Mouse (Mus musculus): ENCODE measurements around the gene Jak2.

The Jak2 gene

DNA sequence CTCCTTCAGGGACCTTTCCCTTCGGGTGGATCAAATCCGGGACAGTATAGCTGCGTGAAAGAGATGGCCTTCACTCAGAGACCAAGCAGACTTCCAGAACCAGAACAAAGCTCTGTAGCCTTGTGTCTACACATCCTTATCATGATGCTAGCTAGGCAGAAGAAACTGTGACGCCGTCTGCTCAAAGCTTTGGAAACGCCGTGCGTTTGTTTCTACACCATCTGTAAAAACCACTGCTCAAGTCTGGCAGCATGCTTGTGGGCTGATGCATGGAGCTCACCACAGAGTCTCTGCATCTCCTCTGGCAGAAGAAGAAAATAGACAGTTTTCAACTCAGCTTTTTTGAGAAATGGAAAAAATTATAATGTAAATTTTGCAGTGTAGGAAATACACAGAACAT lies 60.2 kb downstream of the Jak2 start:
- DNase-seq = no peak

DNA sequence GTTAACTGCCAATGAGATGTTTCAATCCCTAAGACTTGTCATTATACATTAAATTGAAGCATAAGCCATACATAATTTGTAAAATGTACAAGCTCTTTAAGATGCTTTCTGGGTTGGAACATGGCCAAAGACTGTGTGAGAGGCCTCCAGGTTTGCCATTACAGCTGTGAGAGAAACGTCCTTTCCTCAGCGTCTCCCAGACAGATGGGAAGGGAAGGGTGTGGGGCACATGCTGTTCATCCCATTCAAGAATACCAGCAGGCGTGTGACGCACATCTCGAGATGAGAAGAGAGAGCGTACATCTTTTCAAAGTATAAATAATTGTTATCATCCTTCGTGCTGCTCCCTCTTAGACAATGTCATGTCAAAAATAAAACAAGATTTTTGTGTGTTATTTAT lies 61.0 kb downstream of the Jak2 start:
- no peak for DNase-seq

DNA sequence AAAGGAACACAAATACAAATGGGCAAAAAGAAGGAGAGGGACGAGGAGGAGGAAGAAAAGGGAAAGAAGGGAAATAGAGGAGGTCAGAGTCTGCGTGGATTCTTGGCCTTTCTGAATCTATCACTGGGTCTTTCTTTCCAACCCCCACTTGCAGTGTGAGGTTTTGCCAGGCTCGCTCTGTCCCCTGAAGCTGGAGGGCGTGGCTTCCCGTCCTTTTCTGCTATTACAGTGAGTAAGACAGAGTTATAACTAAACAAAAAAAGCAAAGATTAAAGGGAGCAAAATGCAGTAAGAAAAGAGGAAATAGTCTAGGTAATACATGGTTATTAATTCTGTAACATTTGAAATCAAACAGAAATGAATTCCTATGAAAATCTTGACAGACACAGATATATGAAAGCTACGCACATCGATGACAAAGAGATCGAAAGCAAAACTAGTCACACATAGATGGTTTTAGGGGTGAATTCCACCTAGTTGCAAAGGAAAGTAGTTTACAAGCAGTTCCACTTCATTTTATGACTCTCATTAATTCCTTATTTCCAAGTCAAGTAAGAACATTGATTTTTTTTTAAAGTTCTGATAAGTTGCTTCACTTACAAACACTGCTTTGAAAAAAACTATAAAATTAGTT lies 71.9 kb downstream of the Jak2 start:
- DNase-seq = no peak

DNA sequence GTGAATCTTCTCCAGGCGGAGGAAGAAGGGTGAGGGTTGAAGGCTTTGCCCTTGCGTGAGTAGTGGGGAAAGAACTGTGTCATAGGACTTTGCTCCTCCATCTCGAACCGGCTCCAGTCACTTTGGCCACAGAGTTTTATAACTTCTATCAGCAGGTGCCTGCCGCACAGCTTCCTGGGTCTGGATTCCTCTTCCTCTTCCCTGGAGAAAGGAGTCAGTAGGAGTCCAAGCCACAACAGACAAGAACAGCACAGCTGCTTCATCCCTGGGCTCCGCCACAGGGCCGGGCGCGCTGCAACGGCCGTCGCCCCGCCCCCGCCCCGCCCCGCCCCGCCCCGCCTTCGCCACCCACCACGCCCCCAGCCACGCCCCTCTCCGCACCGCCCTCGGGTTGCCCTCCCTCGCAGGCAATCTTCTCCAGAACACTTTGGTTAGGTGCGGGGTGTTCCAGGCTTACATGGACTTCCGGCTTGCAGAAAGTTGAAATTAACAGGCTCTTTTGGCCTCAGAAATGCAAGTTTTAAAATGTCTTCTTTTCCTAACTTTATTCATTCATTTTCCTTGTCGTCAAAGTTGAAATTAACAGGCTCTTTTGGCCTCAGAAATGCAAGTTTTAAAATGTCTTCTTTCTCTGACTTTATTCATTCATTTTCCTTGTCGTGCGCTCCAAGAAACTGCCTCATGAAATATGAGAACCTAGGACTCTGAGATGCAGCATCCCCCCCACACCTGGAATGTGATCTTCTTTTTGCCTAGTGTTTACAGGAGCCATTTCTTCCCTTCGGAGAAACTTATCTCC lies 73.6 kb downstream of the Jak2 start, which contains the start of gene Insl6:
Gene Insl6 (minus strand): TSS at position 304 of the 799 bp plus-strand sequence.
- DNase-seq = peak; percentile 94

DNA sequence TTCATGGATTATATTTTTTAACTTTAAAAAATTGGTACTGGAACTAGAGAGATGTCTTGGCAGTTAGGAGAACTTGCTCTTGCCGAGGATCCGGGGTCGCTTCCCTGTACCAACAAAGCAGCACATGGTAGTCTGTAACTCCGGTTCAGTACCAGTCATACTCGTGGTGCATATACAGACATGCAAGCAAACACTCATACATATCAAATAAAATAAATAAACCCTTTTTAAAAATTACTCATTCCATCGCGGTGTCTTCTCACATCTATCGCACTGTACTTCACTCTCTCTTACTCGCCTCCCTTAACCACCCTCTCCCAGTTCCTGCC lies 74.2 kb downstream of the Jak2 start:
- no peak for DNase-seq

DNA sequence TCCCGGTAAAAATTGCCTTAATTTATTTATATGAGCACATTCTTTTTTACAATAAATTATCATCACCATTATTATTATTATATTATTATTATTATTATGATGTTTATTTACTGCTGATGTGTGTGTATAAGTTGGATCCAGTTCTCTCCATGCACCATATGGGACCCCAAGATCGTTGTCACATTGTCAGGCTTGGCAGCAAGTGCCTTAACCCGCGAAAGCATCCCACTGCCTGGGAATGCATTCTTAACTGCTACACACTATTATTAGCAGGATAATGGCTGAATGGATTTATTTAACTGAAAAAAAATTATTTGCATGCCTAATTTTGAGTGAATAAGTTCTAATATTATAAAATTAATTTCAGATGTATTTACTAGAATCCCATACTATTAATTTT lies 74.8 kb downstream of the Jak2 start:
- no peak for DNase-seq

DNA sequence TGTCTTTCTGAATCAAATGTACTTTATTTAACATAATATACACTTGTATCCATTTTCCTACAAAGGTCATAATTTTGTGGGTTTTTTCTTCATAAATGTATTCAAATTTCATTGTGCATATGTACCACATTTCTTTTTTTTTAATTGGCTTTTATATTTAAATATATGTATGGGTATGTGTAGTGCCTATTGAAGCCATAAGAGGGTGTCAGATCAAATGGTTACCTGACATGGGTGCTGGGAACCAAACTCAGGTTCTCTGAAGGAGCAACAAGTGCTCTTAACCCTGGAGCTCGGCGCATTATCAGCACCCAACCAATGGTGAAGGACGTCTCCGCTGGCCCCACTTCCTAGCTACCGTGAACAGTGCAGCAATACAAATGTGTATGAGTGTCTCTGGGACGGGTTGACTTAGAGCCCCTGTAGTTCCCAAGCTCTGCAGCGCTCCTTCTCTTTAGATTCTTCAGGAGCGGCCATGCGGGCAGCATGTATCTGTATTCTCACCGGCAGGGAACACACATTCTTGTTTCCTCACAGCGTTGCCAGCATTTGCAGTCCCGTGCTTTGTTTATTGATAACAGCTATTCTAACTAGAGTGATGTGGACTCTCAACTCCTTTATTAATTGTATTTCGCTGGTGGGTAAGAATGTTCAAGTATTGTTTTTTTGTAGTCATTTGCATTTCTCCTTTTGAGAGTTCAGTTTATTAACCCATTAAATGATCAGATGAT lies 75.4 kb downstream of the Jak2 start:
- DNase-seq = no peak

DNA sequence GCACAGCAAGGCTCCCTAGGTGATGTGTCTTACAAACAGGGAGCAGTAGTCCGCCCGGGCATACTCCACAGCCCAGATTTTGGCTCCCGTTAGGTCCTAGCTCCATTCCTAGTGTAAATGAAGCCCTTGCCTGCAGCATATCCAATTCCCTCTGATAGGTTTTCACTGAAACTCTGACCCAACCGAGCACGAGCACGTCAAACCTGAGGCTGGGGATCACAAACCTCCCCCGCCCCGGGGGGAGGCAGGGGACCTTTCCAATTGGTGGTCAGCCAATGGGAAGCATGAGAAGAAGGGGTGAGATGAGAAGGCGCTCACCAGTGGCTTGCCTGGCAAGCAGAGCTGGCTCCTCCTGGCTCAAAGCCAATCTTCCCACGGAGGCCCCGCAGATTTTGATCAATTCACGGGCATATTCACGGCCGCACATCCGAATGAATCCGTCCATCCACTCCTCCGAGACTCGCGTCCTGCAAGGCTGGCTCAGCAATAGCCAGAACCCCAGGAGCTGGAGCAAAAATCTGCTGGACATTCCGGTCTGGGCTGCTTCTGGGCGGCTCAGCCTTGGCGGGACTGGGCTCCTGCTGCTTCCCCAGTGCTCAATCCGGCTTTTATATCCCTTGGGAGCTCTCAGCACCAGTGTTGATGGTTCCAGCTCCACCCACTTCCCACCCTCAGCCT lies 82.6 kb downstream of the Jak2 start, which contains the start of gene Rln1:
Gene Rln1 (minus strand): TSS at position 603 of the 678 bp plus-strand sequence.
- DNase-seq = no peak

DNA sequence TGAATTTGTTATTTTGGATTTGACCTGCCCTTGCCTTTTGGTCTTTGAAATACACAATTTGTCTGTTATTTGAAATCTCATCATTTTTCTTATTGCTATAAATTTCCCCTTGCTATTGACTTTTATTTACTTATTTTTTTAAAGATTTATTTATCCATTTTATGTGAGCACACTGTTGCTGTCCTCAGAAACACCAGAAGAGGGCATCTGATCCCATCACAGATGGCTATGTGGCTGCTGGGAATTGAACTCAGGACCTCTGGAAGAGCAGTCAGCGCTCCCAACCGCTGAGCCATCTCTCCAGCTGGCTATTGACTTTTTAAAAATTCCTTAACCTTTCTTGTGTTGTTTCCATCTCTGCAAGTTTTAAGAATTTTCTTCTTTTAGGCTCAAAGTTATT lies 85.0 kb downstream of the Jak2 start:
- no peak for DNase-seq

DNA sequence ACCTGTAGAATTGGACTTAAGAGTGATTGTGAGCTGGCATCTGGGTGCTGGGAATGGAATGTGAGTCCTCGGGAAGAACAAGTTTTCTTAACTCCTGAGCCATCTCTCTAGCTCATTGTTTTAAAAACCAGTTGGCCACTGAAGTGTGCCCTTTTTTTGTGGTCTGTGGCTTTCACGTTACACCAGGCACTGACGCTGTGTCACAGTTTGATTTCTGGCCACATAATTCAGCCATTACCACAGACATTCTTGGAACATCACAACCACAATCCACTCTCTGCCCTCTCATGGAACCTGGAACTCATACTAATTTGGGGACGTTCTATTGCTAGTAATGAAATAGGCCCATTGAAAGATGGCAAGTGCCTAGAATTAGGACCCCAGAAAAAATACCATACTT lies 89.4 kb downstream of the Jak2 start:
- DNase-seq = no peak

DNA sequence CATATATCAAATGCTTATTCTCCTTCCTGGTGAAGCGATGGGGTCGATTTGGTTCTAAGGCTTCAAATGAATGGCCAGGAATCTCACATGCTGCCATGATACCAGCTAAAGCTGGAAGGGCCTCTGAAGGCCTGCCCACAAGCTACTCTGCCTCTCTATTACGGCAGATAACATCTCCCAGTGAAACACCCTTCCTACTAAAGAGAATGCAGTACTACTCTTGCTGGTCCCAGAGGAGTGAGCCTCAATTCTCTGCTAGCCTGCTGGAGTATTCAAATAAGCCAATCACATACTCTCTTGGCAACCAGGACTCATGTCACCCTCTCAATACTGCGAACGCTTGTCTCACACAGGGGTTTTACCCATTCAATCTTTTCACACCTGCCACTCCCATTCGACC lies 90.7 kb downstream of the Jak2 start:
- DNase-seq = no peak

DNA sequence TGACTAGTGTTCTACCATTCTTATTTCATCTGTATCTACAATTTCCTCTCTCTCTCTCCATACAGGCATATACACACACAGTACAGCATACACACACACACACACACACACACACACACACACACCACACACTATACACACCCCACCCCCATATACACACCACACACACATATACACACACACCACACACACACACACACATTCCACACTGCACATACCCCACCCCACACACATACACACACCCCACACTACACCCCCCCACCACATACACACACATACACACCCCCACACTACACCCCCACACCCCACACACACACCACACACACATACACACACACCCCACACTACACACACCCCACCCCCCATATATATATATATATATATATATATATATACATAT lies 93.2 kb downstream of the Jak2 start:
- no peak for DNase-seq

DNA sequence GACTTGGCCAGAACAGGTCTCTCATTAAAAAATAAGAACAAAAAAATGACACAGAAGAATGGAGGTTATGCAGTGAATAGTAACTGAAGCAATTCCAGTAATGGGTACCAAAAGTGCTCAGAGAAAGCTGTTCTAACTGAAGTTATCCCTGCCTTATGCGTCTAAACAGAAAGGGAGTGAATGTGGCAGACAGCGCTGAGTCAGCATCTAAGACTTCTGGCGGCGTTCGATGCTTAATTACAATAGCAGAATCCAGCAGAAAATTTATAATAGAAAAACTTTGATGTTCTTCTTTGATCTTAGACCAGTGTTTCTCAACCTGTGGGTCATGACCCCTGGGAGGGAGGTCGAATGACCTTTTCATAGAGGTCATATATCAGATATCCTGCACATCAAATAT lies 94.0 kb downstream of the Jak2 start:
- DNase-seq = no peak

DNA sequence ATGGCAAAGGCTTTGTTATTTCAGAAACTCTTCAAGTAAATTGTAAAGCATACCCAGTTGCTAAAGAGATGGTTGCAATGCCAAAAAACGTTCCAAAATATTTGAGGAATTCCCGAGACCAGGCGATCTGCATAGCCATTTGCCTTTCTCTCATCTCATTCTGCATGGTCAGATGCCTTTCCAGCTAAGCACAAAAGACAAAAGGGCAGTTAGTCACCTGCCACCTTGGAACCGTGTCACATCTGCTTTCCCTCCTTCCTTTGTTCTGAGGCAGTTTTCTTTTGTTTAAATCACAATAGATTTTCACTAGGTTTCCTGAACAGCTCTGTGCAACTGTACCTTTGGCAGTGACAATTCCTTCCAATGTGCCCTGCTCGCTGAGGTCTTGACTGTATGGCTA lies 99.4 kb downstream of the Jak2 start:
- DNase-seq = no peak

DNA sequence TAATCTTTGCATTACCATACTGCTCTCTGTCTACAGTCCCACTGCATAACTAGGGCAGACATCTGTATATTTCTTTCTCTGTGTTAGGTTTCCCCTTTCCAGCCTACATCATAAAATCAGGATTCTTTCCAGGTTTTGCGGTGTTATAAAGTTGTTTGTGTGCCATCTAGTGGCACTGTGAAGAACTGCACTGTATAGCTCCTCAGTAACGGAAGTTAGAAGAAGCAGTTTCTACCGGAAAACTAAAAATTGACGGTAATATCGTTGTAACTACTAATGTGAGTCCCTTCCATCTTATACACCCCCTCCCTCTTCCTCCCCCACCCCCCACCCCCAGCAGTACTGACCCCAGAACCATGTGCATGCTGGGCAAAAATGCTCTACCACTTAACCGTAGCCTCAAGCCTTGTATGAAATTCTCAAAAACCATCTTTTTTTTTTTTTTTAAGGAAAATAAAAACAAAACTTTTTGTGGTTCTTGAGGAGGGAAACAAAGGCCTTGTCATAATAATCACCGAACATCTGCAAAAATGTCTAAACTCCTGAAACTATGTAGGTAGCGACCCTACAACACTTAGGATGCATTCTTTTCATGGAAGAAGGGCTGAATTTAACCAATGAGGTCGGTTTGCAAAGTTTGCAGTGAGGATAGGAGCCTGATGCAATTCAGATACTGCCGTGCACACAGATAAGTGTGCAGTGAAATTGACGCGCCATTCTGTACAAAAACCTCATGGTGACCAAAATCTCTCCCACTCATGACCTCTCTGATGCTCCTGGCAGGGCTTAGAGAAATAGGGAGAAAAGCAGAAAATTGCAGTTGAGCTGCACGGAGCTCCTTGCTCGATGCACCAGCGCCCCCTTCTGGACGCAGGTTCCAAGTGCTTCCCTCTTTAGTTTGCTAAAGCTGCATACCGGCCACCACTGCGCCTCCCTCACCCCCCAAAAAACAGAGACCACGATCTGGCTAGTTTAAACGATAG lies 103.6 kb downstream of the Jak2 start:
- DNase-seq = peak; percentile 98

DNA sequence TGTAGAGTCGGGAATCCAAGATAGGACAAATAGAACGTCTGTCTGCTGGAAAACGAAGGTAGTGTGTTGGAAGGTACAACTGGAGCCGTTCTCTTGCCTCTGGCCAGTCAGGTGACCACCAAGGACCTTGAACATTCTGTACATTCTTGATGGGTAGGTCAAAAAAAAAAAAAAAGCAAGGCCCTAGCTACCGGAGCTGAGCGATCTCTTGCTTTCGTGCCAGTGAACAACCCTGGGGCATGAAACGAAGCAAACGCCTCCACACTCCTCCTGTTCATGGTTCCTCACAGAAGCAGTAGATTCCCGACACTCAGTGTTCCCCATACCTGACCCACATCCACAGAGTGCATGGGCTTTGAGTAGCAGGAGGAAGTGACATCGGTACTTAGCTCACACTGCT lies 104.7 kb downstream of the Jak2 start:
- no peak for DNase-seq

DNA sequence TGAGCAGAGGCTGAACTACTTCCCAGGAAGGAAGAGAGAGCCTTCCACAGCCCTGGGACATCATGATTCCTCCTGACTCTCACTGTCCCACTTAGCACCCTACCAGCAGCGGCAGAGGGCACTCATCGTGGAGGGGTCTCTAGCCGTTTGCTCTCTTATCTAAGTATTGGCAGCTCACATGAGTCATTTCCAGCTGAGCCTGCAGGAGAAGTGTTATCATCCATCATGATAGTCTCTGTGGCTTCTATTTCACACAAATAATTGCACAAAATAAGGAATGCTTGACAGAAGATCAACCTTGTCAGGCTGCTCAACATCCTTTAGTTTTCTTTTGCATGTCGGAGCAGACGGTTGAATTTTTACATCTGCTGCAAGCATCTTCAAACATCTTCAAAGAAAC lies 108.6 kb downstream of the Jak2 start:
- DNase-seq = no peak

DNA sequence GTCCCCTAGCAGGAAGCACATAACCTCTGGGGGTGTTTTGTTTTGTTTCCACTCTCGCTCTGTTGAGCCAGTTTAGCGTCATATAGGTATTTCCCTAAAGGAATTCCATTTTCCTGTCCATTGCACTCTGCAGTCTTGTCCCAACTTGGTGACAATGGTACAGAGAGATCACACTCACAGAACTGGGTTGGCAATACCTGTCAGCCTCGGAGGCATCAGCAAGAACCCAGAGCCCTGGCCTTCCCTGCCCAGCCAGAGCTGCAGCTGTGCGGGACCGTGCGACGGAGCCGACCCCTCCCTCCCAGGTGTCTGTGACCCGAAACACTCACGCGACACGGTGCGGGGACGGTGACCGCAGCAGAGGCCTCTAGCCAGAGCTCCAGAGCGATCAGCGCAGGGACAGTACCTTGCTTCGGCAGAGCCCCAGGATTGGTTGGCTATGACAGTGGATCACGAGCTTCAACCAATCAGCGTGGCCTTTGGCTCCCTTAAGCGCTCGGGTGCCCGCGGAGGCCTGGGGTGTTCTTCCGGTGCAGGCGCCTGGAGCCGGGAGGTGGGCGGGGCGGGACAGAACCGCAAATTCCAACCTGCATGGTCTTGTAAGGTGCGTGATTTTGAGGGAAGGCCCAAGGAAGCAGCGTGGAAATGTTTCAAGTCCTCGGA lies 110.0 kb downstream of the Jak2 start:
- DNase-seq = peak; percentile 88

DNA sequence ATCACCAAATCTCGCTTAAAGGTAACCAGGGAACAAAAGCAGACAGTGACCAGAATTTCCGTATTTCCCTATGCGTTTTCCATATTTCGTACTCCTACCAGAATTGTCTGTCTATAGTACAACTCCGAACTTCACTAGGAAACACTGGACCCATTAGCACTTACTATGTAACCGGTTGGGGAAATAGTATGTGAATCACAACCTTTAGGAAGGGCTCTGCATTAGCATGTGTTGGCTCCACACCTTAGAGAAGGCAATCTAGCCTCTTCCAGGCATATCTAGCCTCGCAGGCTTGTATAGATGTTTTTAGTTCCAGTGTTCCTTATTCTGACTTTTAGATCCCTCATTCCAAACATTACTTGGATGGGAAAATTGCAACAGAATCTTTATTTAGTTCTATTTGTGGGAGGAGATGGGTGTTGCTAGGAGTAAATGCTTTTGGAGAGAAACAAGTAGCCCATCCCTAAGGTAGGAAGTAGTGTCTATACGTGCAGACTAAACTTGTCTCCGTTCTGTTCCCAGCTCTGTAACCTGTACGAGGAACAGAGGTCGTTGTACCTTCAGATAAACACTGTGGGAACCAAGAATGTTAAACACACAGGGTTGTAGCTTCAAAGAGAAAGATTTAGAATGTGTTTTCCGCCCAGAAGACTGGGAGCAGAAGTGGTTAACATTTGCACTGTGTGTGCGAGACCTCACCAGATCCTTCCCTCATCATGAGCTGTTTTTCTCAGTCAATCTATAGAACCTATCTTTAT lies 110.7 kb downstream of the Jak2 start:
- DNase-seq = no peak
